Mouse (Mus musculus) urinary bladder, postnatal 25 days (tissue): ENCODE data around the gene Tcl1b5.
"Not testable (repeated sequence)": the region's sequence is repeated elsewhere in the genome, so short reads cannot be mapped to it uniquely, and the experiment has no call there.

Source experiments
- DNase-seq: peaks from one replicate; pipeline ENCODE4 v3.0.0; 2022; ENCODE audit warnings: low spot score

Gene Tcl1b5

DNA sequence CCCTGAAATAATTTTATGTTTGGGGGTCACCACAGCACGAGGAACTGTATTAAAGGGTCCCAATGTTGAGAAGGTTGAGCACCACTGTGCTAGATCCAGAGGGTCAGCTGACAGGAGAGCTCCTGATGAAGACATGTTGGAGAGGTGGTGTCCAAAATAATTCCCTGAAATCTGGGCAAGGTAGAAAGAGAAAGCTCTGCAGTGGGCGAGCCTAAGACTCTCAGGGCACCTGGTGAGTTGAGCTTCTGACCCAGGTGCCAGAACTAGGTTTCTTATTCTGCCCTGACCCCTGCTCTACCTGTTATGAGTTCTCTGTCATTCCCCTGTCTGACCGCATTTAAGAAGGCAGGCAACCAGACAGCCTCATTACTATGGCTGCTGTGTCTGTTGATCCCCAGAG lies at the start of gene Tcl1b5:
TSS of gene Tcl1b5 (plus strand) at position 301 of the 400 bp plus-strand sequence.
- DNase-seq: not testable (repeated sequence)

DNA sequence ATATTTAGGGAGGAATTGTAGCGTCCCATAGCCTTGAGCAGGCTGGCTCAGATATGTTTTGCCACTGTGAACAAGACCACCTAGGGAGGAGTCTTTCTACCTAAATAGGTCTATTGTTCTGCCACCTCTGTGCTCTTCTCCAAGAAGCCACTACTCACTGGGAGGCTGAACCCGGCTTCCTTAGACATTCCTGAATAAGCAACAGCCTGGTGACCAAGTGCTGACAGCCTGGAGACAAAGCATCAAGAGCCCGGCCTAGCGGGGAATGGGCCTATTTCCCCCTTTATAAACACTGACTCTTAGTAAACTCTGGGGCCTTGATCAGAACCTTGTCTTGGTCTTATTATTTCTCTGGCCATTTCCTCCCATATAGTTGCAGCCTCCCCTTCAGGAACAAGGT lies 49.6 kb upstream of the Tcl1b5 start:
- no peak for DNase-seq

- no peak for DNase-seq
Measured at GRCm38 (mm10) chr12:105127607-105128006, 48.5 kb upstream of the Tcl1b5 start.

- DNase-seq: not testable (repeated sequence)
Measured at GRCm38 (mm10) chr12:105129494-105130205, 46.5 kb upstream of the Tcl1b5 start.

DNA sequence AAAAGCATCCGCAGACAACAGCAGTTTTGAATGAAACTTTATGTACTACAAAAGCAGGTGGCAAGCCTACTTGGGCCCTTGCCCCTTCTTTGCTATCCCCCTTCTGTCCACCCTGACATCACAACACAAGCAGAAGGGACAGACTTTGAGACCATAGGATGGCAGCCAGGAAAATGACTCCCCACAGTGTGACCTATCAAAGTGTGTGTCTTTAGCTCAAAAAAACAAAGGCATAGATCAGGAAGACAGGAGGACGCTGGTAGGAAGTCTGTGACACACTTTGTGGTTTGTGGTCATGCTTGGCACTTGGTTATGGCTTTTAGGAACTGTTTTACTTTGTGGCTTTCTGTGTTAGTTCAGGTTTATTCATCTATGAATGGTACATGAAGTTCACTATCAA lies 42.0 kb upstream of the Tcl1b5 start:
- DNase-seq: not testable (repeated sequence)

- DNase-seq: not testable (repeated sequence)
Measured at GRCm38 (mm10) chr12:105134826-105135225, 41.3 kb upstream of the Tcl1b5 start.

GRCm38 (mm10) chr12:105137729-105138128 lies 38.4 kb upstream of the Tcl1b5 start:
- not testable (repeated sequence) for DNase-seq

DNA sequence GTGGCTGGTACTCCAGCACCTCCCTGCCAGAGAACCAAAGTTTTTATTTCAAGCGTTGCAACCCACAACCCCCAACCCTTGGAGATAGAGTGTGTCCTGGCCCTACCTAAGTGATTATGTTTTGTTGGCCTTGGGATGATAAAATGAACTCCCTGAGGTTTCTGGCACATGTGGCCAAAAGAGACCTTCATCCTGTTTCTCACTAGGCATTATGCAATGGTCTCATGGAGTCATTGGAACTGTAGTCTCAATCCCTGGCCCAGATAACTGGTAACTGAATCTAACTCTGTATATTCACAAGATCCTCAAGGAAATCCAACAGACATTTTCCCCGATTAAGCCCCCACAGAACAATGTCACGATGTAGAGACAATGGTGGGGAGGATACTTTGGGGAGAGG lies 33.0 kb upstream of the Tcl1b5 start:
- DNase-seq: no peak

DNA sequence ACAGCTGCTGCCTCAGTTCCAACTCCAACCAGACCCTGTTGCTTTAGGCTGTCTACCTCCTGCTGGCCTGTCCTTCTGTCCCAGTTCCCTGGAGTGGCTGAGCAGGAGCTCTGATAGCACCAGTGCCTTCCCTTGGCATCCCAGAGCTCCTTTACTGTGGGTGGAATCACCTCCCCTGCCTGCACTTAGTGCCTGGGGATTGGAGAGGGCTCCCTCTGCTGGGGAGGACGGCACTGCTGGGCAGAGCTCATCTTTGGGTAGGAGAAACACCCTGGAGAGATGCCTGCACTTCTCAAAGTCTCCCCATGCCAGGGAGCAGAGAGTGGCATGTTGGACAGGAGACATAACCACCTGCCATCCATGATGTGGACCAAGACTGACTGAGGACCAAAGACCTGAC lies 31.2 kb upstream of the Tcl1b5 start:
- not testable (repeated sequence) for DNase-seq

DNA sequence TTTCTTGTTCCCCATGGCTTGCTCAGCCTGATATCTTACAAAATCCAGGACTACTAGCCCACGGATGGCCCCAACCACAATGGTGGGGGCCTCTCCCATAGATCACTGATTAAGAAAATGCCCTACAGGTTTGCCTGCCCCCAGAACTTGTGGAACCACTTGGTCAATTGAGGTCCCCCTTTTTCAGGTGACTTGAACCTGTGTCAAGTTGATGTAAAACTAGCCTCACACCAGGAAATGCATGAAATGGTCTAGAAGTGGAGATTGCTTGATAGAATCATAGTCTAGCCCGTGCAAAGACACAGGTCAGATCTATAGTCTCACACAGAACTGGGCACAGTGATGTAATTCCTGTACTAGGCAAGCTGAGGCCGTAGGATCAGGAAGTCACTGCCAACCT lies 30.4 kb upstream of the Tcl1b5 start, which contains the start of gene Tcl1b2:
TSS of gene Tcl1b2 (plus strand) at position 301 of the 400 bp plus-strand sequence.
- no peak for DNase-seq

- DNase-seq: not testable (repeated sequence)
Measured at GRCm38 (mm10) chr12:105155286-105155685, 20.9 kb upstream of the Tcl1b5 start.

- no peak for DNase-seq
Measured at GRCm38 (mm10) chr12:105158842-105159241, 17.3 kb upstream of the Tcl1b5 start.

DNA sequence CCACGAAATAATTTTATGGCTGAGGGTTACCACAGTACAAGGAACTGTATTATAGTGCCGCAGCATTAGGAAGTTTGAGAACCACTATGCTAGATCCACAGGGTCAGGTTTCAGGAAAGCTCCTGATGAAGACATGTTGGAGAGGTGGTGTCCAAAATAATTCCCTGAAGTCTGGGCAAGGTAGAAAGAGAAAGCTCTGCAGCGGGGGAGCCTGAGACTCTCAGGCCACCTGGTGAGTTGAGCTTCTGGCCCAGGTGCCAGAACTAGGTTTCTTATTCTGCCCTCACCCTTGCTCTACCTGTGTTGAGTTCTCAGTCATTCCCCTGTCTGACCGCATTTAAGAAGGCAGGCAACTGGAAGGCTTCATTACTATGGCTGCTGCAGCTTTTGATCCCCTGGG lies 16.8 kb upstream of the Tcl1b5 start, which contains the start of gene Tcl1b1:
TSS of gene Tcl1b1 (plus strand) at position 301 of the 400 bp plus-strand sequence.
- DNase-seq: no peak

- no peak for DNase-seq
Measured at GRCm38 (mm10) chr12:105166734-105167133, 9.4 kb upstream of the Tcl1b5 start.

GRCm38 (mm10) chr12:105173366-105173765 lies 2.8 kb upstream of the Tcl1b5 start:
- no peak for DNase-seq

- DNase-seq: peak; percentile 51
Measured at GRCm38 (mm10) chr12:105174318-105174717, 1.8 kb upstream of the Tcl1b5 start.

- not testable (repeated sequence) for DNase-seq
Measured at GRCm38 (mm10) chr12:105181040-105181644, 5.0 kb downstream of the Tcl1b5 start.

DNA sequence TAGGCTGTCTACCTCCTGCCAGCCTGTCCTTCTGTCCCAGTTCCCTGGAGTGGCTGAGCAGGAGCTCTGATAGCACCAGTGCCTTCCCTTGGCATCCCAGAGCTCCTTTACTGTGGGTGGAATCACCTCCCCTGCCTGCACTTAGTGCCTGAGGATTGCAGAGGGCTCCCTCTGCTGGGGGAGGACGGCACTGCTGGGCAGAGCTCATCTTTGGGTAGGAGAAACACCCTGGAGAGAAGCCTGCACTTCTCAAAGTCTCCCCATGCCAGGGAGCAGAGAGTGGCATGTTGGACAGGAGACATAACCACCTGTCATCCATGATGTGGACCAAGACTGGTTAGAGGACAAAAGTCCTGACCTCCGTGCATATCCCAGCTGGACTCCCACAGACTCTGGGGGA lies 12.8 kb downstream of the Tcl1b5 start:
- not testable (repeated sequence) for DNase-seq

DNA sequence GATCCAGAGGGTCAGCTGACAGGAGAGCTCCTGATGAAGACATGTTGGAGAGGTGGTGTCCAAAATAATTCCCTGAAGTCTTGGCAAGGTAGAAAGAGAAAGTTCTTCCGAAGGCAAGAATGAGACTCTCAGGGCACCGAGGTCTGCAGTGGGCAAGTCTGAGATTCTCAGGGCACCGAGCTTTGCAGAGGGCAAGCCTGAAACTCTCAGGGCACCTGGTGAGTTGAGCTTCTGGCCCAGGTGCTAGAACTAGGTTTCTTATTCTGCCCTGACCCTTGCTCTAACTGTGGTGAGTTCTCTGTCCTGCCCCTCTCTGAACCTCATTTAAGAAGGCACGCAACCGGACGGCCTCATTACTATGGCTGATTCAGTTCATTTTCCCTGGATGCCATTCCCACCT lies 14.6 kb downstream of the Tcl1b5 start, which contains the start of gene Tcl1b3:
TSS of gene Tcl1b3 (plus strand) at position 301 of the 400 bp plus-strand sequence.
- not testable (repeated sequence) for DNase-seq

- DNase-seq: not testable (repeated sequence)
Measured at GRCm38 (mm10) chr12:105199684-105200497, 23.7 kb downstream of the Tcl1b5 start.

DNA sequence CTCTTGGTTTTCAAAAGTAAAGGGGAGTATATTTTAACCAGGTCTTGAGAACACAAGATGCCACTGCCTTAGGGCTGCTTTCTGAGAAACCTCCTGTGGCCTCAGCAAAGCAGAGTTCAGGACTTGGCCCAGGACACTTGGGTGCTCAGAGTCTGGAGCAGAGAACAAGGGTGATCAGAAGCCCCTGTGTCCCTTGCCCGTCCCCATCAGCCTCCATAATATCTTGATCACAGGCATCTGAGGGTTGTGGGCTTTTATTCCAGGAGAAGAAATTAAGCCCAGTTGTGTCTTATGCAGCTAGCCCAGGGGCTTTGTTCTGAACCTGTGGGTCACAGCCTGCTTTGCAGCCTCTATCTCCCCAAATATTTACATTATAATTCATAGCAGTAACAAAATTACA lies 25.5 kb downstream of the Tcl1b5 start, which contains the start of gene Tcl1b4:
TSS of gene Tcl1b4 (plus strand) at position 301 of the 400 bp plus-strand sequence.
- DNase-seq: not testable (repeated sequence)

DNA sequence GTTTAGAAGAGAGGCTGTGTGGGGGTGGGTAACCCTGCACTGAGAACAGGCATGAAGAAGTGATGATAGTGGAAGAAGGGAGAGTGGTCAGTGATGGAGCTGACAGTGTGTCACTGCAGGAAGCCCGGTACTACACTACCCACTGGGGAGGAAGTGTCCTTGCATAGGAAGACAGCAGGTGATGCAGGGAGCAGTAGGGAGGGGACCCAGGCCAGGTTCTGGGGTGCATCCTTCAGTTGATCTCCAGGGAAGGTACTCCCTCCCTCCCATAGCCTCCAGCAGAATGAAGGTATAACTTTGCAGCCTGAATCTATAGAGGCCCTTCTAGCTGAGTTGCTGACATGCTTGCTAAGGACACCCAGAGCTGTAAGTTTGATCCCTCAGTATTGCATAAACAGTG lies 30.9 kb downstream of the Tcl1b5 start:
- no peak for DNase-seq
